Mouse (Mus musculus) lung, adult 2 months (tissue): Measurements from ENCODE around the gene Mrps14.

Experiments used
- CTCF ChIP-seq: fragments of 200-500 bp; IDR thresholded peaks from 2 replicates; pipeline ENCODE4 v1.5.1; 2011; ENCODE audit warnings: mild to moderate bottlenecking, low read length, control low read depth; ENCODE audit not compliant: insufficient read depth
- POLR2A ChIP-seq: fragments of 200-500 bp; IDR thresholded peaks from 2 replicates; pipeline ENCODE4 v1.6.1; 2011; ENCODE audit warnings: low read depth, mild to moderate bottlenecking, control low read depth, low read length, borderline replicate concordance; ENCODE audit errors: extremely low read depth

- TF ChIP-seq POLR2A = no peak
- TF ChIP-seq CTCF = no peak
Observed at GRCm38 (mm10) chr1:160232113-160232512, 37.1 kb downstream of the Mrps14 start.
